Mouse (Mus musculus) midbrain, embryonic 12.5 days (tissue): ENCODE data around the gene Ccdc146. TPM values are rescaled to one million over a fixed set of nuclear protein-coding genes. Genes with fewer than 3 reads are reported as not detected.

ENCODE experiments used
- ATAC-seq: fragments of 200-750 bp; cut with Nextera tagmentation; 2 replicates; pipeline ENCODE4 v1.8.0; 2017; ENCODE audit warnings: low read depth, moderate TSS enrichment, moderate library complexity; ENCODE audit not compliant: low FRiP score
- H3K27ac ChIP-seq: fragments of 300-500 bp; sonication (generic); replicated peaks from 2 replicates; pipeline ENCODE4 v1.5.1; 2016; ENCODE audit warnings: mild to moderate bottlenecking
- H3K27me3 ChIP-seq: fragments of 300-500 bp; sonication (generic); 2 replicates; pipeline ENCODE4 v1.6.1; 2016; ENCODE audit warnings: mild to moderate bottlenecking
- H3K36me3 ChIP-seq: fragments of 300-500 bp; sonication (generic); 2 replicates; pipeline ENCODE4 v1.6.1; 2016
- H3K4me1 ChIP-seq: fragments of 300-500 bp; sonication (generic); 2 replicates; pipeline ENCODE4 v1.6.1; 2016
- H3K4me2 ChIP-seq: fragments of 300-500 bp; sonication (generic); replicated peaks from 2 replicates; pipeline ENCODE4 v1.6.1; 2016; ENCODE audit warnings: mild to moderate bottlenecking, moderate library complexity
- H3K4me3 ChIP-seq: fragments of 300-500 bp; sonication (generic); 2 replicates; pipeline ENCODE4 v1.5.1; 2016; ENCODE audit warnings: mild to moderate bottlenecking
- H3K9ac ChIP-seq: fragments of 300-500 bp; sonication (generic); replicated peaks from 2 replicates; pipeline ENCODE4 v1.6.1; 2016; ENCODE audit warnings: mild to moderate bottlenecking, moderate library complexity
- H3K9me3 ChIP-seq: fragments of 300-500 bp; sonication (generic); 2 replicates; pipeline ENCODE4 v1.6.1; 2016; ENCODE audit warnings: mild to moderate bottlenecking
- WGBS: fragments of 180-500 bp; shearing (Covaris S2); methylation state at CpG from one replicate; pipeline ENCODE4 v1.1.7; 2016; 5-methylcytosine and 5-hydroxymethylcytosine counted together
- polyA plus RNA-seq: library from polyadenylated mRNA; unstranded; fragments of >200 nt; fragmentation: Nextera tagmentation; extraction: Ambion mirVana; gene quantifications from 2 replicates; pipeline ENCODE4 v1.2.1, GENCODE M21; 2016

Gene Ccdc146
- polyA plus RNA-seq, 1 experiment from 2014 or later, result 0.29 TPM

GRCm38 (mm10) chr5:21414116-21414820 lies 10.2 kb downstream of the Ccdc146 start:
- 64% methylated on average over 1 of the region's 1 CpGs for WGBS
- H3K27me3 ChIP-seq, result no peaks in the 10 kb centered on the region
- H3K4me1 ChIP-seq, result no peaks in the 10 kb centered on the region
- no peak overlapping the region for H3K9ac ChIP-seq
- H3K27ac ChIP-seq, result no peak overlapping the region
- no peak overlapping the region for H3K4me3 ChIP-seq
- no peaks in the 10 kb centered on the region for H3K36me3 ChIP-seq
- no peaks in the 10 kb centered on the region for H3K9me3 ChIP-seq
- no peak for ATAC-seq
- no peak overlapping the region for H3K4me2 ChIP-seq

DNA sequence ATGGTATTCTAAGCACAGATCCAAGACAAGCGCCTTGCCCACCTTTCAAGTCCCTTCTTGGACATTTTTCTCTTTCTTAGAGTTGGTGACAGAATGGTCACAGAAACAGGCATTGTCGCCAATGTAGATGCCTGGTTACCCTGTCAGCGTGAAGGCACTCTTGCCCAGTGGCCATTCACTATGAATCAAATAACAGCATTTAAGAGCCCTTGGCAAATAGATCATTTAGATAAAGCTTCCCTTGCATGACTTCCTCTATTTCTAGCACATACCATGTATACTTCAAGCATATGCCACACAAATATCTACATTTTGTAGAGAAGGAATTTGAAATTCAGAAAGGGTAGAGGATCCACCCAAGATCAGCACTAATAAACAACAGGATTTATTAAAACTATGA lies 11.2 kb downstream of the Ccdc146 start:
- Histone ChIP-seq H3K4me3 (no peak overlapping the region), H3K9ac (no peak overlapping the region), H3K27ac (no peak overlapping the region), H3K36me3 (no peaks in the 10 kb centered on the region), H3K9me3 (no peaks in the 10 kb centered on the region), H3K27me3 (no peaks in the 10 kb centered on the region), H3K4me1 (no peaks in the 10 kb centered on the region), H3K4me2 (no peak overlapping the region)
- no peak for ATAC-seq
- WGBS, result 86% methylated on average over 3 of the region's 3 CpGs

- no peak overlapping the region for H3K27ac ChIP-seq
- no peak overlapping the region for H3K4me2 ChIP-seq
- H3K36me3 ChIP-seq, result no peaks in the 10 kb centered on the region
- H3K9me3 ChIP-seq, result no peaks in the 10 kb centered on the region
- no peak overlapping the region for H3K9ac ChIP-seq
- no peaks in the 10 kb centered on the region for H3K4me1 ChIP-seq
- H3K27me3 ChIP-seq, result no peaks in the 10 kb centered on the region
- WGBS, result 71% methylated on average over 5 of the region's 5 CpGs
- no peak overlapping the region for H3K4me3 ChIP-seq
- no peak for ATAC-seq
These were observed 12.4 kb downstream of the Ccdc146 start for GRCm38 (mm10) chr5:21412056-21412455.

DNA sequence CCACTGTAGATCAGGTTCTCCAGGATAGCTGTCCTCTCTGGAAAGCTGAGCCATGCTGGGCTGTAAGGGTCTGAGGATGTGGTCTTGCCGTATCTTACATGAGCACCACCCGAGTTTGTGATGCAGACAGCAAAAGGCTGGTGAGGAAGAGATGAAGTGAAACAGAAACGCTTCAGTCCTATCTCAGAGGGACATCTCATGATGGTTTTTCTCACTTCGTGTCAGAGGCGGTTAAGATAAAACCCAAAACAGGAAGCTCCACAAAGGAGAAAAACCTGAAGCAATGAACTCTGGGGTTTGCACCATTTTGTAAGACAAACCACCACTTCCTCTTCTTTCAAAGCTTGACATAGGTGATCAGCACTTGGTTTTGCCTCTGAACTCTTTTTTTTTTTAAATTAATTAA lies 13.2 kb downstream of the Ccdc146 start:
- no peaks in the 10 kb centered on the region for H3K9me3 ChIP-seq
- 84% methylated on average over 5 of the region's 5 CpGs for WGBS
- no peak overlapping the region for H3K9ac ChIP-seq
- no peak overlapping the region for H3K4me2 ChIP-seq
- H3K4me3 ChIP-seq, result no peak overlapping the region
- H3K27me3 ChIP-seq, result no peaks in the 10 kb centered on the region
- no peaks in the 10 kb centered on the region for H3K36me3 ChIP-seq
- no peaks in the 10 kb centered on the region for H3K4me1 ChIP-seq
- ATAC-seq, result no peak
- H3K27ac ChIP-seq, result no peak overlapping the region

DNA sequence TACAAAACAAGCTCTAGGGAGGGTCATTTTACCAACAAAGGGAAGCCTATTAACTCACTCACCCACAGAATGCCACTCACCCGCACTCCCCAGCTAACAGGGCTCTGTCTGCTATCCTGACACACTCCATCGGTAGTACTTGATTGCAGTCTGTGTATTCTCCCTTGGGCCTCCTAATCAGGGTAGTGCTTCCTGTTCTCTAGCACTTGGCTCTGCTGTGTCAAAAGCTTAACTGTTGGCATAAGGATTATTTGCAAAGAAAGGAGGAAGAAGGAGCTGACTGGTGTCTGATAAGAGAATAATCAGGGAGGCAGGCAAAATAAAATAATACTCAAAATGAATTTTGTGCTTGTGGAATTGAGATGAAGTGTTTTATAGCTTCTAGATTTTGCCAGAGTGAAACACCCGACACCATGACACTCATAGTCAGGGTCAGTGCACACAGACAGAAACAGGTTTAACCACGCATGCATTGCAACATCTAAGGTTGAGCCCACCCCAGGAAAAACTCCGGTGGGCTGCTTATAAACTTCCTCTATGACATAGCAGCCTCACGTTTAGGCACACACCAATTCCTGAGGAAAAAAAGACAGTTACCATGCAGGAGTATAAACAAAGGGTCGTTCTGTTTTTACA lies 29.2 kb downstream of the Ccdc146 start:
- Histone ChIP-seq H3K4me3 (no peak overlapping the region), H3K9ac (no peak overlapping the region), H3K4me2 (no peak overlapping the region), H3K9me3 (no peaks in the 10 kb centered on the region), H3K27me3 (no peaks in the 10 kb centered on the region), H3K36me3 (no peaks in the 10 kb centered on the region), H3K27ac (no peak overlapping the region), H3K4me1 (0 out of 2 replicates have a peak, but pooled peaks cover 5% of the 10 kb centered on the region)
- no peak for ATAC-seq
- WGBS, result 59% methylated on average over 7 of the region's 7 CpGs

- Histone ChIP-seq H3K27ac (no peak overlapping the region), H3K27me3 (no peaks in the 10 kb centered on the region), H3K36me3 (no peaks in the 10 kb centered on the region), H3K9ac (no peak overlapping the region), H3K4me3 (no peak overlapping the region), H3K4me2 (no peak overlapping the region), H3K4me1 (0 out of 2 replicates have a peak, but pooled peaks cover 5% of the 10 kb centered on the region), H3K9me3 (no peaks in the 10 kb centered on the region)
- 83% methylated on average over 2 of the region's 2 CpGs for WGBS
- no peak for ATAC-seq
These were observed 29.9 kb downstream of the Ccdc146 start for GRCm38 (mm10) chr5:21394562-21394961.

GRCm38 (mm10) chr5:21391616-21392384 lies 32.7 kb downstream of the Ccdc146 start:
- H3K4me1 ChIP-seq, result 0 out of 2 replicates have a peak, but pooled peaks cover 5% of the 10 kb centered on the region
- H3K36me3 ChIP-seq, result no peaks in the 10 kb centered on the region
- no peak overlapping the region for H3K4me3 ChIP-seq
- H3K9me3 ChIP-seq, result no peaks in the 10 kb centered on the region
- no peak overlapping the region for H3K9ac ChIP-seq
- no peak overlapping the region for H3K4me2 ChIP-seq
- no peak overlapping the region for H3K27ac ChIP-seq
- 68% methylated on average over 12 of the region's 13 CpGs for WGBS
- H3K27me3 ChIP-seq, result no peaks in the 10 kb centered on the region
- ATAC-seq, result no peak

- H3K9me3 ChIP-seq, result no peaks in the 10 kb centered on the region
- H3K4me3 ChIP-seq, result no peak overlapping the region
- 86% methylated on average over 4 of the region's 4 CpGs for WGBS
- H3K9ac ChIP-seq, result no peak overlapping the region
- no peak overlapping the region for H3K4me2 ChIP-seq
- H3K4me1 ChIP-seq, result 0 out of 2 replicates have a peak, but pooled peaks cover 5% of the 10 kb centered on the region
- no peak overlapping the region for H3K27ac ChIP-seq
- no peak for ATAC-seq
- no peaks in the 10 kb centered on the region for H3K36me3 ChIP-seq
- H3K27me3 ChIP-seq, result no peaks in the 10 kb centered on the region
These were observed 35.6 kb downstream of the Ccdc146 start for GRCm38 (mm10) chr5:21388855-21389254.

GRCm38 (mm10) chr5:21387340-21387739 lies 37.1 kb downstream of the Ccdc146 start:
- H3K4me2 ChIP-seq, result no peak overlapping the region
- no peaks in the 10 kb centered on the region for H3K9me3 ChIP-seq
- H3K4me1 ChIP-seq, result 0 out of 2 replicates have a peak, but pooled peaks cover 5% of the 10 kb centered on the region
- H3K27ac ChIP-seq, result no peak overlapping the region
- H3K4me3 ChIP-seq, result no peak overlapping the region
- ATAC-seq, result no peak
- H3K9ac ChIP-seq, result no peak overlapping the region
- no peaks in the 10 kb centered on the region for H3K36me3 ChIP-seq
- no peaks in the 10 kb centered on the region for H3K27me3 ChIP-seq

DNA sequence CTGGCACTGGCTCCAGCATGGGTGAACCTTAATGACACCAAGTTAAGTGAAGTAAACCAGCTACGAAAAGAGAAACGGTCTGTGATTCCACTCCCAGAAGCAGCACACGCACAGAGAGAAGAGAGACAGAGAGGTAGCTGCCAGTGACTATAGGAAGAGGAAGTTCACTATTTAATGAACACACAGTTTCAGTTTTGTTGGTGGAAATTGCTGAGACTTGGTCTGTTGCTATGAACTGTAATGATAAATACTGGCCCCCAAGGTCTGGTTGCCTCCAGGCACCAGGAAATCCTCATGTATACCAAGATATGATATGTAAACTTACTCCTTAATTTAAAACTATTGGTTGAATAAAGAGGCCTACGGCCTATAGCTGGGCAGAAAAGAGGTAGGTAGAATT lies 38.0 kb downstream of the Ccdc146 start:
- Histone ChIP-seq H3K27ac (no peak overlapping the region), H3K27me3 (no peaks in the 10 kb centered on the region), H3K36me3 (no peaks in the 10 kb centered on the region), H3K9ac (no peak overlapping the region), H3K4me1 (0 out of 2 replicates have a peak, but pooled peaks cover 1% of the 10 kb centered on the region), H3K9me3 (no peaks in the 10 kb centered on the region), H3K4me2 (no peak overlapping the region), H3K4me3 (no peak overlapping the region)
- no peak for ATAC-seq
- WGBS, result 90% methylated on average over 4 of the region's 4 CpGs

- no peak for ATAC-seq
- Histone ChIP-seq H3K27me3 (no peaks in the 10 kb centered on the region), H3K36me3 (no peaks in the 10 kb centered on the region), H3K4me2 (no peak overlapping the region), H3K9me3 (no peaks in the 10 kb centered on the region), H3K4me1 (no peaks in the 10 kb centered on the region), H3K4me3 (no peak overlapping the region), H3K9ac (no peak overlapping the region), H3K27ac (no peak overlapping the region)
- 96% methylated on average over 9 of the region's 9 CpGs for WGBS
These were observed 39.5 kb downstream of the Ccdc146 start for GRCm38 (mm10) chr5:21384976-21385375.
